Mouse (Mus musculus) erythroblast, embryonic 14.5 days (primary cell): ENCODE measurements around the gene Gm49378.

Experiments used
- GATA1 ChIP-seq: IDR thresholded peaks from 2 replicates; pipeline ENCODE4 v1.6.1; 2012; ENCODE audit warnings: low read length, inconsistent platforms, mixed read lengths
- TAL1 ChIP-seq: IDR thresholded peaks from 3 replicates; pipeline ENCODE4 v1.6.1; 2012; ENCODE audit warnings: low read length, inconsistent platforms, mixed read lengths

GRCm38 (mm10) chr14:55592226-55592625 is 45.5 kb downstream of the Gm49378 start:
- TF ChIP-seq GATA1 (no peak), TAL1 (no peak)
